Mouse (Mus musculus) MEL (cell line): ENCODE data around the gene Nasp. TPM values are rescaled to one million over a fixed set of nuclear protein-coding genes. Genes with fewer than 3 reads are reported as not detected.
A peak's percentile ranks its signal among the peaks of the same experiment; 100 is the strongest.

Experiments used
- DNase-seq: peaks from one replicate; pipeline ENCODE4 v3.0.0; 2011; ENCODE audit warnings: low read depth, low spot score
- H3K27ac ChIP-seq: 2 replicates; pipeline ENCODE4 v1.5.1; 2012; ENCODE audit warnings: low read depth, mild to moderate bottlenecking, control low read depth, low read length, moderate library complexity; ENCODE audit not compliant: control insufficient read depth
- H3K27me3 ChIP-seq, 2 experiments: fragments of 150-350 bp in 1 of 2; sonication (generic) in 1 of 2; 2 replicates each; pipeline ENCODE4 v1.6.1; 2012; ENCODE audit warnings: low read length in 2 of 2, mild to moderate bottlenecking in 2 of 2, improper control_type of control experiment in 1 of 2, moderate library complexity in 1 of 2; ENCODE audit not compliant: insufficient read depth in 2 of 2, control insufficient read depth in 1 of 2
- H3K36me3 ChIP-seq, 2 experiments: 2 replicates each; pipeline ENCODE4 v1.6.1; 2012 to 2014; ENCODE audit warnings: low read length in 2 of 2, improper control_type of control experiment in 1 of 2, inconsistent platforms in 1 of 2, mild to moderate bottlenecking in 1 of 2; ENCODE audit not compliant: insufficient read depth in 2 of 2, control insufficient read depth in 1 of 2
- H3K4me1 ChIP-seq, 2 experiments: fragments of 150-350 bp in 1 of 2; sonication (generic) in 1 of 2; 2 replicates each; pipeline ENCODE4 v1.6.1; 2012; ENCODE audit warnings: low read length in 2 of 2, improper control_type of control experiment in 1 of 2, mild to moderate bottlenecking in 1 of 2; ENCODE audit not compliant: insufficient read depth in 2 of 2, control insufficient read depth in 1 of 2
- H3K4me3 ChIP-seq, 2 experiments: fragments of 150-350 bp in 1 of 2; sonication (generic) in 1 of 2; 2 replicates each; pipeline ENCODE4 v1.5.1; 2012; ENCODE audit warnings: low read depth in 2 of 2, low read length in 2 of 2, mild to moderate bottlenecking in 2 of 2, moderate library complexity in 2 of 2, control low read depth in 1 of 2, improper control_type of control experiment in 1 of 2; ENCODE audit not compliant: control insufficient read depth in 1 of 2, insufficient read depth in 1 of 2
- H3K79me2 ChIP-seq: 2 replicates; pipeline ENCODE4 v1.6.1; 2012; ENCODE audit warnings: mild to moderate bottlenecking, low read length, moderate library complexity; ENCODE audit not compliant: control insufficient read depth, poor library complexity, insufficient read depth
- H3K9ac ChIP-seq: 2 replicates; pipeline ENCODE4 v1.6.1; 2012; ENCODE audit warnings: low read depth, mild to moderate bottlenecking, control low read depth, low read length, moderate library complexity; ENCODE audit not compliant: control insufficient read depth, poor library complexity, severe bottlenecking
- H3K9me3 ChIP-seq: fragments of 150-350 bp; sonication (generic); replicated peaks from 2 replicates; pipeline ENCODE4 v1.6.1; 2012; ENCODE audit warnings: mild to moderate bottlenecking, low read length, improper control_type of control experiment, moderate library complexity; ENCODE audit not compliant: insufficient read depth
- BHLHE40 ChIP-seq: IDR thresholded peaks from 2 replicates; pipeline ENCODE4 v1.6.1; 2012; ENCODE audit warnings: low read depth, mild to moderate bottlenecking, inconsistent platforms, low read length, improper control_type of control experiment, borderline replicate concordance
- CHD1 ChIP-seq: IDR thresholded peaks from 2 replicates; pipeline ENCODE4 v1.6.1; 2012; ENCODE audit warnings: low read depth, mild to moderate bottlenecking, inconsistent platforms, low read length, improper control_type of control experiment
- CTCF ChIP-seq, 3 experiments: IDR thresholded peaks in 2 of 3; conservative IDR thresholded peaks in 1 of 3; 2 replicates each; pipeline ENCODE4 v1.5.1; 2011 to 2012; ENCODE audit warnings: low read length in 3 of 3, low read depth in 2 of 3, mild to moderate bottlenecking in 2 of 3, improper control_type of control experiment in 1 of 3, inconsistent platforms in 1 of 3, mixed read lengths in 1 of 3, moderate library complexity in 1 of 3; ENCODE audit not compliant: control insufficient read depth in 1 of 3, insufficient read depth in 1 of 3, poor library complexity in 1 of 3, severe bottlenecking in 1 of 3
- ELF1 ChIP-seq: IDR thresholded peaks from 2 replicates; pipeline ENCODE4 v1.6.1; 2014; ENCODE audit warnings: low read depth, mild to moderate bottlenecking, inconsistent platforms, low read length, improper control_type of control experiment, moderate library complexity
- EP300 ChIP-seq, 2 experiments: IDR thresholded peaks; 2 replicates each; pipeline ENCODE4 v1.6.1; 2011; ENCODE audit warnings: improper control_type of control experiment in 2 of 2, low read length in 2 of 2, low read depth in 1 of 2, mild to moderate bottlenecking in 1 of 2
- GATA1 ChIP-seq: IDR thresholded peaks from 2 replicates; pipeline ENCODE4 v1.6.1; 2011; ENCODE audit warnings: low read depth, low read length, improper control_type of control experiment
- HCFC1 ChIP-seq: IDR thresholded peaks from 2 replicates; pipeline ENCODE4 v1.6.1; 2012; ENCODE audit warnings: low read depth, mild to moderate bottlenecking, inconsistent platforms, low read length, improper control_type of control experiment, moderate library complexity
- MAFK ChIP-seq: IDR thresholded peaks from 2 replicates; pipeline ENCODE4 v1.6.1; 2011; ENCODE audit warnings: low read depth, mild to moderate bottlenecking, low read length, improper control_type of control experiment, borderline replicate concordance
- MAX ChIP-seq: IDR thresholded peaks from 2 replicates; pipeline ENCODE4 v1.6.1; 2011; ENCODE audit warnings: low read length, improper control_type of control experiment
- MAZ ChIP-seq: IDR thresholded peaks from 2 replicates; pipeline ENCODE4 v1.6.1; 2012; ENCODE audit warnings: low read depth, mild to moderate bottlenecking, inconsistent platforms, low read length, improper control_type of control experiment
- MXI1 ChIP-seq: IDR thresholded peaks from 2 replicates; pipeline ENCODE4 v1.6.1; 2011; ENCODE audit warnings: mild to moderate bottlenecking, low read depth, low read length, improper control_type of control experiment
- MYB ChIP-seq: IDR thresholded peaks from 2 replicates; pipeline ENCODE4 v1.6.1; 2011; ENCODE audit warnings: mild to moderate bottlenecking, low read depth, low read length, improper control_type of control experiment
- MYC ChIP-seq: IDR thresholded peaks from 2 replicates; pipeline ENCODE4 v1.6.1; 2011; ENCODE audit warnings: low read depth, mild to moderate bottlenecking, low read length, improper control_type of control experiment, moderate library complexity
- NELFE ChIP-seq: IDR thresholded peaks from 2 replicates; pipeline ENCODE4 v1.6.1; 2011; ENCODE audit warnings: low read depth, low read length, improper control_type of control experiment
- POLR2A ChIP-seq, 2 experiments: IDR thresholded peaks; 2 replicates each; pipeline ENCODE4 v1.6.1; 2011 to 2012; ENCODE audit warnings: low read length in 2 of 2, mild to moderate bottlenecking in 2 of 2, control low read depth in 1 of 2, improper control_type of control experiment in 1 of 2, low read depth in 1 of 2, moderate library complexity in 1 of 2; ENCODE audit not compliant: control insufficient read depth in 1 of 2, insufficient read depth in 1 of 2, poor library complexity in 1 of 2
- POLR2AphosphoS2 ChIP-seq: IDR thresholded peaks from 2 replicates; pipeline ENCODE4 v1.6.1; 2011; ENCODE audit warnings: low read length, improper control_type of control experiment
- RAD21 ChIP-seq: IDR thresholded peaks from 2 replicates; pipeline ENCODE4 v1.6.1; 2011; ENCODE audit warnings: mild to moderate bottlenecking, low read depth, low read length, improper control_type of control experiment
- SMC3 ChIP-seq: IDR thresholded peaks from 2 replicates; pipeline ENCODE4 v1.6.1; 2011; ENCODE audit warnings: low read depth, low read length, improper control_type of control experiment
- UBTF ChIP-seq: IDR thresholded peaks from 2 replicates; pipeline ENCODE4 v1.6.1; 2012; ENCODE audit warnings: low read depth, mild to moderate bottlenecking, inconsistent platforms, low read length, improper control_type of control experiment, moderate library complexity, borderline replicate concordance; ENCODE audit not compliant: insufficient read depth
- USF1 ChIP-seq: IDR thresholded peaks from 2 replicates; pipeline ENCODE4 v1.6.1; 2014; ENCODE audit warnings: low read depth, mild to moderate bottlenecking, inconsistent platforms, low read length, improper control_type of control experiment, moderate library complexity
- polyA plus RNA-seq, 2 experiments: library from polyadenylated mRNA; stranded (reverse) in 1 of 2; unstranded in 1 of 2; fragments of >175 nt in 1 of 2; fragments of >200 nt in 1 of 2; gene quantifications; 2 replicates each; pipeline versions ENCODE4 v1.2.1 to v1.2.4; 2012; ENCODE audit warnings: low replicate concordance in 2 of 2, low read depth in 1 of 2; ENCODE audit not compliant: insufficient read length in 2 of 2, insufficient read depth in 1 of 2, missing spikeins in 1 of 2
- total RNA-seq: library from RNA; depleted of rRNA; stranded (reverse); fragments of 300-350 nt; gene quantifications from 2 replicates; pipeline ENCODE4 v1.2.3, GENCODE M21; 2012

Nasp gene
- total and polyA plus RNA-seq, 3 experiments, result 133 to 174 TPM; not detected in 1

DNA sequence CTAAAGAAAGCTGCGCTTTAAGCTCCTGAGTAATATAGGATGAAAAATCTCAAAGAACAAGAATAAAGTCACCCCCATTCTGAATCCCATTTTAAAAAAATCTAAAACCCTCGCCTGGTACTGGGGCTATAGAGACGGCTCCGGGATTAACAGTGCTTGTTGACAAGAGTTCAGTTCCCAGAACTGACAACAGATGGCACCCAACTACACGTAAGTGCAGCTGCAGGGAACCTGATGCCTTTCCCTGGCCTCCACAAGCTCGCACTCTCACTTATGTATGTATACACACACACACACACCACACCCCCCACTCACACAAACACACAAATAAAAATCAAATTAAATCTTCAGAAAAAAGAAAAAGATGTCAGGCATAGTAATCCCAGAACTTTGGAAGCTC lies 16.6 kb upstream of the Nasp start:
- Histone ChIP-seq H3K9ac (no peak overlapping the region), H3K79me2 (peaks cover 31% of the 10 kb centered on the region), H3K27ac (no peak overlapping the region), H3K36me3 (peaks cover 12 to 39% of the 10 kb centered on the region in 2 experiments), H3K4me1 (peaks cover under 1 to 2% of the 10 kb centered on the region in 2 experiments; a peak in 1 of 4 replicates), H3K9me3 (no peaks in the 10 kb centered on the region), H3K27me3 (no peaks in the 10 kb centered on the region), H3K4me3 (no peak overlapping the region)
- DNase-seq, result peak; percentile 62
- TF ChIP-seq CTCF (IDR thresholded peaks at IDR 0.05 in 2 of 3, conservative IDR thresholded peaks at IDR 0.05 in 1 of 3; ENCODE audit: control insufficient read depth in 1 of 3, insufficient read depth in 1 of 3, low read depth in 2 of 3, low read length in 3 of 3, poor library complexity in 1 of 3, severe bottlenecking in 1 of 3) (peak; percentile 25 to 46 (median 37); a peak in 4 of 6 replicates), RAD21 (peak; percentile 30), UBTF (no peak), CHD1 (no peak), MAFK (no peak), SMC3 (peak; percentile 30)

DNA sequence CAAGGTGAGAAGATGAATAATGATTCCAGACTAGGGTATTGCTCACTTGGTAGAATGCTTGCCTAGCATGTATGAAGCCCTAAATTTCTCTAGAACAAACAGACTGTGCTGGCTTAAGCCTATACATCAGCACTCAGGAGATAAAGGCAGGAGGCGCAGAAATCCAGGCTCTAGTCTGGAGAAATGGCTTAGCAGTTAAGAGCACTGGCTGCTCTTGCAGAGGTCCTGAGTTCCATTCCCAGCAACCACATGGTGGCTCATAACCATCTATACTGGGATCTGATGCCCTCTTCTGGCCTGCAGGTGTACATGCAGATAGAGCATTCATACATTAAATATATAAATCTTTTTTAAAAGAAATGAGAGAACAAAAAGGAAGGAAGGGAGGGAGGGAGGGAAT lies 14.3 kb upstream of the Nasp start:
- DNase-seq, result peak; percentile 34
- Histone ChIP-seq H3K9ac (no peak overlapping the region), H3K9me3 (no peaks in the 10 kb centered on the region), H3K4me1 (no peaks in the 10 kb centered on the region), H3K79me2 (peaks cover 14% of the 10 kb centered on the region), H3K27ac (no peak overlapping the region), H3K36me3 (peaks cover 0 to 41% of the 10 kb centered on the region in 2 experiments; a peak in 2 of 4 replicates), H3K4me3 (no peak overlapping the region), H3K27me3 (no peaks in the 10 kb centered on the region)
- no peak for TF ChIP-seq EP300 (IDR thresholded peaks at IDR 0.05; ENCODE audit: low read depth in 1 of 2, low read length in 2 of 2)
- no peak for TF ChIP-seq MAZ
- no peak; the same call in 1 of the 2 replicates for TF ChIP-seq RAD21
- TF ChIP-seq SMC3, result peak; percentile 13; the same call in 1 of the 2 replicates
- 0 out of 2 replicates have a peak, but pooled peaks have one; percentile 43 for TF ChIP-seq MYC
- TF ChIP-seq CTCF (IDR thresholded peaks at IDR 0.05 in 2 of 3, conservative IDR thresholded peaks at IDR 0.05 in 1 of 3; ENCODE audit: control insufficient read depth in 1 of 3, insufficient read depth in 1 of 3, low read depth in 2 of 3, low read length in 3 of 3, poor library complexity in 1 of 3, severe bottlenecking in 1 of 3), result peak in 2 of 3 experiments; percentile 9 to 44; a peak in 3 of 6 replicates
- no peak for TF ChIP-seq MAX
- no peak for TF ChIP-seq MAFK

DNA sequence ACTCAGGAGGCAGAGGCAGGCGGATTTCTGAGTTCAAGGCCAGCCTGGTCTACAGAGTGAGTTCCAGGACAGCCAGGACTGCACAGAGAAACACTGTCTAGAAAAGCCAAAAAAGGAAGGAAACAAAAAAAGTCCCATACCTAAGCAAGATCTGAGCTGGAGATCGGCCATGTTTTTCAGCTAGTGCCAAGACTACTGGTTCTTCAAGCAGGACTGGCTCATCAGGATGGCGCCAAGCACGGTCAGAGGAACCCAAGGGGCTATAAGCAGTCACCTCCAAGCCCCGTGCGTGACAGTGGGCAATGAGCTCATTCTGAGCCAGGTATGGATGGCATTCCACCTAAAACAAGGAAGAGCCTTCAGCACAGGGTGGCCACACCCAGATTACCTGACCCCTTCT lies 11.1 kb upstream of the Nasp start:
- Histone ChIP-seq H3K4me1 (no peaks in the 10 kb centered on the region), H3K27me3 (no peaks in the 10 kb centered on the region), H3K36me3 (peaks cover 0 to 38% of the 10 kb centered on the region in 2 experiments; a peak in 2 of 4 replicates), H3K27ac (no peak overlapping the region), H3K4me3 (no peak overlapping the region), H3K9me3 (no peaks in the 10 kb centered on the region), H3K79me2 (no peaks in the 10 kb centered on the region), H3K9ac (no peak overlapping the region)
- DNase-seq, result no peak
- TF ChIP-seq ELF1 (no peak), GATA1 (no peak), POLR2A (IDR thresholded peaks at IDR 0.05; ENCODE audit: control insufficient read depth in 1 of 2, insufficient read depth in 1 of 2, low read depth in 1 of 2, low read length in 2 of 2, poor library complexity in 1 of 2) (no peak), NELFE (no peak), BHLHE40 (no peak), POLR2AphosphoS2 (no peak), MAFK (no peak), CTCF (IDR thresholded peaks at IDR 0.05 in 2 of 3, conservative IDR thresholded peaks at IDR 0.05 in 1 of 3; ENCODE audit: control insufficient read depth in 1 of 3, insufficient read depth in 1 of 3, low read depth in 2 of 3, low read length in 3 of 3, poor library complexity in 1 of 3, severe bottlenecking in 1 of 3) (no peak), MYB (no peak), MXI1 (no peak), HCFC1 (no peak), USF1 (no peak)
